Mouse (Mus musculus) hindbrain, embryonic 15.5 days (tissue): ENCODE data around the gene Chd2. TPM values are rescaled to one million over a fixed set of nuclear protein-coding genes. Genes with fewer than 3 reads are reported as not detected.

Experiments used
- ATAC-seq: fragments of 200-750 bp; cut with Nextera tagmentation; 2 replicates; pipeline ENCODE4 v1.8.0; 2017; ENCODE audit warnings: low read depth, moderate number of reproducible peaks, moderate TSS enrichment; ENCODE audit not compliant: low FRiP score
- H3K27ac ChIP-seq: fragments of 300-500 bp; sonication (generic); replicated peaks from 2 replicates; pipeline ENCODE4 v1.5.1; 2015; ENCODE audit warnings: mild to moderate bottlenecking, inconsistent platforms
- H3K27me3 ChIP-seq: fragments of 300-500 bp; sonication (generic); 2 replicates; pipeline ENCODE4 v1.6.1; 2015; ENCODE audit warnings: control low read depth, inconsistent platforms
- H3K36me3 ChIP-seq: fragments of 300-500 bp; sonication (generic); 2 replicates; pipeline ENCODE4 v1.6.1; 2015; ENCODE audit warnings: control low read depth, inconsistent platforms
- H3K4me1 ChIP-seq: fragments of 300-500 bp; sonication (generic); replicated peaks from 2 replicates; pipeline ENCODE4 v1.6.1; 2015; ENCODE audit warnings: control low read depth, inconsistent platforms
- H3K4me2 ChIP-seq: fragments of 300-500 bp; sonication (generic); 2 replicates; pipeline ENCODE4 v1.6.1; 2015; ENCODE audit warnings: moderate library complexity, mild to moderate bottlenecking, inconsistent platforms
- H3K4me3 ChIP-seq: fragments of 300-500 bp; sonication (generic); 2 replicates; pipeline ENCODE4 v1.5.1; 2015; ENCODE audit warnings: mild to moderate bottlenecking, inconsistent platforms
- H3K9ac ChIP-seq: fragments of 300-500 bp; sonication (generic); 2 replicates; pipeline ENCODE4 v1.6.1; 2015; ENCODE audit warnings: inconsistent platforms
- H3K9me3 ChIP-seq: fragments of 300-500 bp; sonication (generic); 2 replicates; pipeline ENCODE4 v1.6.1; 2016; ENCODE audit warnings: control low read depth, inconsistent platforms
- whole genome bisulfite sequencing: fragments of 180-500 bp; shearing (Covaris S2); methylation state at CpG from one replicate; pipeline ENCODE4 v1.1.7; 2015; 5-methylcytosine and 5-hydroxymethylcytosine counted together
- polyA plus RNA-seq: library from polyadenylated mRNA; unstranded; fragments of >200 nt; fragmentation: Nextera tagmentation; extraction: Ambion mirVana; gene quantifications from 2 replicates; pipeline ENCODE4 v1.2.1, GENCODE M21; 2015

Chd2 gene
- polyA plus RNA-seq, 1 experiment from 2014 or later, result 34.9 TPM

- Histone ChIP-seq H3K9ac (peak overlapping the region; percentile 65), H3K4me3 (peak overlapping the region; percentile 61), H3K27me3 (no peaks in the 10 kb centered on the region), H3K9me3 (no peaks in the 10 kb centered on the region), H3K4me1 (peaks cover 64% of the 10 kb centered on the region), H3K27ac (peak overlapping the region; percentile 86), H3K36me3 (no peaks in the 10 kb centered on the region), H3K4me2 (peak overlapping the region; percentile 96)
- peak; percentile 83 for ATAC-seq
- WGBS, result 0% methylated on average over 25 of the region's 42 CpGs
Measured at GRCm38 (mm10) chr7:73391002-73391517, 150.6 kb downstream of the Chd2 start.

GRCm38 (mm10) chr7:73390426-73391001, 151.1 kb downstream of the Chd2 start:
- Histone ChIP-seq H3K27ac (peak overlapping the region; percentile 86), H3K36me3 (no peaks in the 10 kb centered on the region), H3K4me2 (peak overlapping the region; percentile 96), H3K27me3 (no peaks in the 10 kb centered on the region), H3K9me3 (no peaks in the 10 kb centered on the region), H3K9ac (peak overlapping the region; percentile 65), H3K4me1 (peaks cover 64% of the 10 kb centered on the region), H3K4me3 (peak overlapping the region; percentile 61)
- no peak; the same call in 1 of the 2 replicates for ATAC-seq
- WGBS, result 4% methylated on average over 18 of the region's 18 CpGs

GRCm38 (mm10) chr7:73389871-73390294, 151.7 kb downstream of the Chd2 start:
- ATAC-seq, result no peak
- 2% methylated on average over 15 of the region's 15 CpGs for WGBS
- no peaks in the 10 kb centered on the region for H3K36me3 ChIP-seq
- H3K4me1 ChIP-seq, result peaks cover 64% of the 10 kb centered on the region
- H3K4me2 ChIP-seq, result peak overlapping the region; percentile 96
- no peaks in the 10 kb centered on the region for H3K9me3 ChIP-seq
- peak overlapping the region; percentile 61 for H3K4me3 ChIP-seq
- peak overlapping the region; percentile 86 for H3K27ac ChIP-seq
- no peaks in the 10 kb centered on the region for H3K27me3 ChIP-seq
- peak overlapping the region; percentile 65; the same call in 1 of the 2 replicates for H3K9ac ChIP-seq

- Histone ChIP-seq H3K27ac (peak overlapping the region; percentile 86), H3K4me2 (peak overlapping the region; percentile 96), H3K36me3 (no peaks in the 10 kb centered on the region), H3K4me3 (peak overlapping the region; percentile 61), H3K9ac (0 out of 2 replicates have a peak overlapping the region, but pooled peaks have one; percentile 28), H3K4me1 (peaks cover 62% of the 10 kb centered on the region), H3K27me3 (no peaks in the 10 kb centered on the region), H3K9me3 (no peaks in the 10 kb centered on the region)
- no peak for ATAC-seq
- WGBS, result 8% methylated on average over 9 of the region's 9 CpGs
Measured at GRCm38 (mm10) chr7:73389419-73389818, 152.2 kb downstream of the Chd2 start.

- H3K4me1 ChIP-seq, result peaks cover 59% of the 10 kb centered on the region
- H3K4me2 ChIP-seq, result no peak overlapping the region
- ATAC-seq, result no peak
- H3K36me3 ChIP-seq, result no peaks in the 10 kb centered on the region
- no peak overlapping the region for H3K27ac ChIP-seq
- H3K4me3 ChIP-seq, result no peak overlapping the region
- WGBS, result 78% methylated on average over 2 of the region's 2 CpGs
- no peak overlapping the region for H3K9ac ChIP-seq
- H3K27me3 ChIP-seq, result no peaks in the 10 kb centered on the region
- no peaks in the 10 kb centered on the region for H3K9me3 ChIP-seq
Measured at GRCm38 (mm10) chr7:73388866-73389265, 152.8 kb downstream of the Chd2 start.

GRCm38 (mm10) chr7:73382843-73383242, 158.8 kb downstream of the Chd2 start:
- H3K9ac ChIP-seq, result 0 out of 2 replicates have a peak overlapping the region, but pooled peaks have one; percentile 6
- peak overlapping the region; percentile 55; the same call in 1 of the 2 replicates for H3K27ac ChIP-seq
- WGBS, result 55% methylated on average over 7 of the region's 7 CpGs
- no peaks in the 10 kb centered on the region for H3K9me3 ChIP-seq
- no peaks in the 10 kb centered on the region for H3K36me3 ChIP-seq
- no peak for ATAC-seq
- H3K27me3 ChIP-seq, result no peaks in the 10 kb centered on the region
- H3K4me2 ChIP-seq, result peak overlapping the region; percentile 94
- H3K4me1 ChIP-seq, result peaks cover 25% of the 10 kb centered on the region
- no peak overlapping the region for H3K4me3 ChIP-seq

- Histone ChIP-seq H3K4me1 (peaks cover 47% of the 10 kb centered on the region), H3K36me3 (no peaks in the 10 kb centered on the region), H3K27ac (peak overlapping the region; percentile 93), H3K27me3 (no peaks in the 10 kb centered on the region), H3K9me3 (no peaks in the 10 kb centered on the region), H3K4me3 (peak overlapping the region; percentile 73), H3K4me2 (peak overlapping the region; percentile 94), H3K9ac (peak overlapping the region; percentile 90)
- WGBS, result 39% methylated on average over 6 of the region's 6 CpGs
- ATAC-seq, result no peak
Measured at GRCm38 (mm10) chr7:73378034-73378433, 163.6 kb downstream of the Chd2 start.

GRCm38 (mm10) chr7:73377307-73377706, 164.3 kb downstream of the Chd2 start:
- Histone ChIP-seq H3K27me3 (no peaks in the 10 kb centered on the region), H3K4me1 (peaks cover 51% of the 10 kb centered on the region), H3K9me3 (no peaks in the 10 kb centered on the region), H3K4me2 (peak overlapping the region; percentile 94), H3K4me3 (peak overlapping the region; percentile 73), H3K36me3 (no peaks in the 10 kb centered on the region), H3K27ac (peak overlapping the region; percentile 93), H3K9ac (peak overlapping the region; percentile 90)
- 10% methylated on average over 12 of the region's 12 CpGs for WGBS
- ATAC-seq, result no peak

Other genes with a start within 250 kb of the Chd2 start
- 39.5 and 45.1 TPM in 2 replicates for gene Rgma, start 166.3 kb downstream of the Chd2 start, polyA plus RNA-seq
- 40.2 and 40.6 TPM in 2 replicates for gene Fam174b, start 198.5 kb upstream of the Chd2 start, polyA plus RNA-seq